Mouse (Mus musculus): ENCODE data around the gene Pomgnt1. TPM values are rescaled to one million over a fixed set of nuclear protein-coding genes. Genes with fewer than 3 reads are reported as not detected.

Gene Pomgnt1
- polyA plus RNA-seq, 1 experiment from 2014 or later = 18.1 TPM

GRCm38 (mm10) chr4:116167404-116167803 lies 43.8 kb downstream of the Pomgnt1 start, which contains the start of gene Tspan1:
Gene Tspan1, minus strand, starts transcription at chr4:116167601.
- Histone ChIP-seq H3K27ac (ENCODE audit: low read depth, low read length) (peak within 1 kb of the TSS; percentile 62), H3K36me3 (ENCODE audit: control insufficient read depth, insufficient read depth) (no peaks in the 10 kb centered on the region), H3K4me2 (replicated peaks; ENCODE audit: low read depth) (peak within 1 kb of the TSS; percentile 48), H3K27me3 (replicated peaks; ENCODE audit: control insufficient read depth, insufficient read depth, low read length) (no peaks in the 10 kb centered on the region), H3K9me3 (ENCODE audit: control insufficient read depth) (no peaks in the 10 kb centered on the region), H3K4me3 (ENCODE audit: low read depth, low read length) (peak within 1 kb of the TSS; percentile 4; the same call in 1 of the 2 replicates), H3K9ac (ENCODE audit: low read depth, low read length) (no peak within 1 kb of the TSS), H3K4me1 (replicated peaks; ENCODE audit: control insufficient read depth, insufficient read depth, low read length) (no peaks in the 10 kb centered on the region; the same call in 1 of the 2 replicates)
- ATAC-seq = peak; percentile 63
- TF ChIP-seq CTCF (IDR thresholded peaks at IDR 0.05; ENCODE audit: low read depth) = peak; percentile 74
- WGBS = 14% methylated on average over 7 of the region's 7 CpGs

DNA sequence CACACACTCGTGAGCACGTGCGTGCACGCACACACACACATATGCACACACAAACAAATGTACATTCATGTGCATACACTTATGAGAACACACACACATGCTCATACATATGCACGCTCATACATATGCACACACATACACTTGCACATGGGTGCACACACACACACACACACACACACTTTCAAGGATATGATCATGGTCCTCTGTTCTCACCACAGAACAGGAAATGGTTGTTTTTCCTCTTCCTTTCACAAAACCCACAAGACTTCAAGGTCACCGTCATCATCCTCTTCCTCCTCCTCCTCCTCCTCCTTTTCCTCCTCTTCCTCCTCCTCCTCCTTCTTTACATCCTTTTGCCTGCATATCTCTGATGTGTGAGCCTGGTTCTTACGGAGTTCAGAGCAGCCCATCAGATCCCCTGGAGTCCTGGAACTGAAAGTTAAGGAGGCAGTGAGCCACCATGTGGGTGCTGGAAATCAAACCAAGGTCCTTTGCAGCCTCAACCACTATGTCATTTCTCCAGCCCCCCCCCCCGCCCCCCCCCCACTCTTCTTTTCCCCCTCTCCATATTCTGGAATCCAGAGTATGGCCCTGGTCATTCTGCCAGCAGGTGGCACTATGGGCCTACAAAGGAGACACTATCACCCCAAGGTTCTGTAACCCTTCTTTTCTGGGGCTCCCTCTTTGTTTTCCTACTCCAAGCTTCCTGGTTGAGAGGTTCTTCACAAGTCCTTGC lies 45.1 kb downstream of the Pomgnt1 start:
- H3K27me3 ChIP-seq (replicated peaks; ENCODE audit: control insufficient read depth, insufficient read depth, low read length) = no peaks in the 10 kb centered on the region
- no peak overlapping the region for H3K4me2 ChIP-seq (replicated peaks; ENCODE audit: low read depth)
- ATAC-seq = no peak
- H3K36me3 ChIP-seq (ENCODE audit: control insufficient read depth, insufficient read depth) = no peaks in the 10 kb centered on the region
- no peaks in the 10 kb centered on the region; the same call in 1 of the 2 replicates for H3K4me1 ChIP-seq (replicated peaks; ENCODE audit: control insufficient read depth, insufficient read depth, low read length)
- no peak overlapping the region for H3K9ac ChIP-seq (ENCODE audit: low read depth, low read length)
- H3K4me3 ChIP-seq (ENCODE audit: low read depth, low read length) = no peak overlapping the region
- no peaks in the 10 kb centered on the region for H3K9me3 ChIP-seq (ENCODE audit: control insufficient read depth)
- H3K27ac ChIP-seq (ENCODE audit: low read depth, low read length) = no peak overlapping the region
- 83% methylated on average over 7 of the region's 8 CpGs for WGBS
- peak; percentile 81 for TF ChIP-seq CTCF (IDR thresholded peaks at IDR 0.05; ENCODE audit: low read depth)

GRCm38 (mm10) chr4:116169353-116169672 lies 45.7 kb downstream of the Pomgnt1 start:
- WGBS = 68% methylated on average over 3 of the region's 3 CpGs
- no peak for TF ChIP-seq CTCF (IDR thresholded peaks at IDR 0.05; ENCODE audit: low read depth)
- Histone ChIP-seq H3K4me3 (ENCODE audit: low read depth, low read length) (no peak overlapping the region), H3K4me1 (replicated peaks; ENCODE audit: control insufficient read depth, insufficient read depth, low read length) (no peaks in the 10 kb centered on the region; the same call in 1 of the 2 replicates), H3K9me3 (ENCODE audit: control insufficient read depth) (no peaks in the 10 kb centered on the region), H3K27me3 (replicated peaks; ENCODE audit: control insufficient read depth, insufficient read depth, low read length) (no peaks in the 10 kb centered on the region), H3K4me2 (replicated peaks; ENCODE audit: low read depth) (no peak overlapping the region), H3K9ac (ENCODE audit: low read depth, low read length) (no peak overlapping the region), H3K27ac (ENCODE audit: low read depth, low read length) (no peak overlapping the region), H3K36me3 (ENCODE audit: control insufficient read depth, insufficient read depth) (no peaks in the 10 kb centered on the region)
- ATAC-seq = no peak

GRCm38 (mm10) chr4:116173072-116173471 lies 49.4 kb downstream of the Pomgnt1 start, which contains the start of the genes 1700042G07Rik and Gm49337:
Gene 1700042G07Rik, plus strand, starts transcription at chr4:116173372.
Gene Gm49337, plus strand, starts transcription at chr4:116173384.
- H3K4me1 ChIP-seq (replicated peaks; ENCODE audit: control insufficient read depth, insufficient read depth, low read length) = peaks cover 13% of the 10 kb centered on the region
- no peak within 1 kb of the TSS for H3K4me3 ChIP-seq (ENCODE audit: low read depth, low read length)
- WGBS = 87% methylated on average over 6 of the region's 6 CpGs
- ATAC-seq = no peak
- H3K4me2 ChIP-seq (replicated peaks; ENCODE audit: low read depth) = no peak within 1 kb of the TSS
- no peaks in the 10 kb centered on the region for H3K27me3 ChIP-seq (replicated peaks; ENCODE audit: control insufficient read depth, insufficient read depth, low read length)
- no peak within 1 kb of the TSS for H3K27ac ChIP-seq (ENCODE audit: low read depth, low read length)
- H3K9me3 ChIP-seq (ENCODE audit: control insufficient read depth) = no peaks in the 10 kb centered on the region
- no peaks in the 10 kb centered on the region for H3K36me3 ChIP-seq (ENCODE audit: control insufficient read depth, insufficient read depth)
- no peak for TF ChIP-seq CTCF (IDR thresholded peaks at IDR 0.05; ENCODE audit: low read depth)
- no peak within 1 kb of the TSS for H3K9ac ChIP-seq (ENCODE audit: low read depth, low read length)

GRCm38 (mm10) chr4:116173752-116174151 lies 50.1 kb downstream of the Pomgnt1 start:
- ATAC-seq = no peak
- H3K9ac ChIP-seq (ENCODE audit: low read depth, low read length) = no peak overlapping the region
- no peaks in the 10 kb centered on the region for H3K27me3 ChIP-seq (replicated peaks; ENCODE audit: control insufficient read depth, insufficient read depth, low read length)
- no peaks in the 10 kb centered on the region for H3K9me3 ChIP-seq (ENCODE audit: control insufficient read depth)
- TF ChIP-seq CTCF (IDR thresholded peaks at IDR 0.05; ENCODE audit: low read depth) = no peak
- H3K27ac ChIP-seq (ENCODE audit: low read depth, low read length) = no peak overlapping the region
- H3K4me3 ChIP-seq (ENCODE audit: low read depth, low read length) = no peak overlapping the region
- peaks cover 13% of the 10 kb centered on the region for H3K4me1 ChIP-seq (replicated peaks; ENCODE audit: control insufficient read depth, insufficient read depth, low read length)
- H3K36me3 ChIP-seq (ENCODE audit: control insufficient read depth, insufficient read depth) = no peaks in the 10 kb centered on the region
- H3K4me2 ChIP-seq (replicated peaks; ENCODE audit: low read depth) = no peak overlapping the region
- WGBS = 97% methylated on average over 4 of the region's 4 CpGs

- no peaks in the 10 kb centered on the region for H3K9me3 ChIP-seq (ENCODE audit: control insufficient read depth)
- H3K4me1 ChIP-seq (replicated peaks; ENCODE audit: control insufficient read depth, insufficient read depth, low read length) = peaks cover 13% of the 10 kb centered on the region
- no peak overlapping the region for H3K9ac ChIP-seq (ENCODE audit: low read depth, low read length)
- peak; percentile 28; the same call in 1 of the 2 replicates for ATAC-seq
- no peak overlapping the region for H3K4me3 ChIP-seq (ENCODE audit: low read depth, low read length)
- 23% methylated on average over 6 of the region's 6 CpGs for WGBS
- no peak for TF ChIP-seq CTCF (IDR thresholded peaks at IDR 0.05; ENCODE audit: low read depth)
- no peak overlapping the region for H3K27ac ChIP-seq (ENCODE audit: low read depth, low read length)
- no peaks in the 10 kb centered on the region for H3K36me3 ChIP-seq (ENCODE audit: control insufficient read depth, insufficient read depth)
- H3K4me2 ChIP-seq (replicated peaks; ENCODE audit: low read depth) = no peak overlapping the region
- H3K27me3 ChIP-seq (replicated peaks; ENCODE audit: control insufficient read depth, insufficient read depth, low read length) = no peaks in the 10 kb centered on the region
Measured at GRCm38 (mm10) chr4:116174466-116175116, 51.0 kb downstream of the Pomgnt1 start.
